Mouse (Mus musculus) adrenal gland, postnatal 36 days (tissue): ENCODE results near the gene Abhd17c. TPM values are rescaled to one million over a fixed set of nuclear protein-coding genes. Genes with fewer than 3 reads are reported as not detected.
A peak's percentile ranks its signal among the peaks of the same experiment; 100 is the strongest.
"Not testable (repeated sequence)": the region's sequence is repeated elsewhere in the genome, so short reads cannot be mapped to it uniquely, and the experiment has no call there.

Experiments
- DNase-seq, 2 experiments: peaks; one replicate each; pipeline ENCODE4 v3.0.0; 2021; ENCODE audit warnings: mixed read lengths in 1 of 2
- long read RNA-seq, 2 experiments: library from polyadenylated mRNA; stranded (forward); transcript quantifications; one replicate each; pipeline ENCODE4 v2.0.0; 2021; ENCODE audit warnings: borderline sequencing depth in 2 of 2
- total RNA-seq, 2 experiments: library from RNA; stranded (reverse); gene quantifications; 2 replicates each; pipeline ENCODE4 v1.2.3; 2021

The Abhd17c gene
- 10 to 100 TPM; 26.4 to 31.6 TPM for total RNA-seq
- long read RNA-seq, experiment 1, transcript Abhd17c-201 (3 exons, 2,238 nt): major isoform, 66 of 71 reads
- long read RNA-seq, experiment 1, partial matches to known transcripts: 2 of 71 reads
- long read RNA-seq, experiment 1, other reads (novel, unspliced or antisense): 0 of 71 reads
- long read RNA-seq, experiment 2, transcript Abhd17c-201 (3 exons, 2,238 nt): major isoform, 31 of 33 reads
- long read RNA-seq, experiment 2, partial matches to known transcripts: 1 of 33 reads
- long read RNA-seq, experiment 2, other reads (novel, unspliced or antisense): 1 of 33 reads

GRCm38 (mm10) chr7:84151001-84151959 lies at the start of gene Abhd17c:
Abhd17c (minus strand) TSS chr7:84151893.
- DNase-seq: peak; percentile 52

- no peak for DNase-seq
Measured at GRCm38 (mm10) chr7:84197208-84197860, 45.6 kb upstream of the Abhd17c start.

GRCm38 (mm10) chr7:84196221-84196620 lies 44.5 kb upstream of the Abhd17c start:
- no peak for DNase-seq

- DNase-seq: no peak
Measured at GRCm38 (mm10) chr7:84192256-84192655, 40.6 kb upstream of the Abhd17c start.

- DNase-seq: no peak
Measured at GRCm38 (mm10) chr7:84191476-84191875, 39.8 kb upstream of the Abhd17c start.

- DNase-seq: no peak
Measured at GRCm38 (mm10) chr7:84188196-84188595, 36.5 kb upstream of the Abhd17c start.

GRCm38 (mm10) chr7:84185196-84185595 lies 33.5 kb upstream of the Abhd17c start:
- no peak for DNase-seq

GRCm38 (mm10) chr7:84184703-84185102 lies 33.0 kb upstream of the Abhd17c start:
- no peak for DNase-seq

GRCm38 (mm10) chr7:84178809-84179208 lies 27.1 kb upstream of the Abhd17c start:
- not testable (repeated sequence) for DNase-seq

GRCm38 (mm10) chr7:84174655-84175448 lies 23.2 kb upstream of the Abhd17c start:
- no peak for DNase-seq

- DNase-seq: no peak
Measured at GRCm38 (mm10) chr7:84173394-84173793, 21.7 kb upstream of the Abhd17c start.

- DNase-seq: peak in 1 of 2 experiments; percentile 11
Measured at GRCm38 (mm10) chr7:84171177-84171787, 19.6 kb upstream of the Abhd17c start.

GRCm38 (mm10) chr7:84168355-84168754 lies 16.7 kb upstream of the Abhd17c start:
- DNase-seq: no peak

- DNase-seq: no peak
Measured at GRCm38 (mm10) chr7:84166721-84167419, 15.2 kb upstream of the Abhd17c start.

- DNase-seq: no peak
Measured at GRCm38 (mm10) chr7:84166007-84166406, 14.3 kb upstream of the Abhd17c start.

GRCm38 (mm10) chr7:84165288-84165687 lies 13.6 kb upstream of the Abhd17c start:
- no peak for DNase-seq

GRCm38 (mm10) chr7:84164880-84165279 lies 13.2 kb upstream of the Abhd17c start:
- no peak for DNase-seq

GRCm38 (mm10) chr7:84164419-84164818 lies 12.7 kb upstream of the Abhd17c start:
- DNase-seq: no peak

GRCm38 (mm10) chr7:84163585-84163984 lies 11.9 kb upstream of the Abhd17c start:
- DNase-seq: no peak

- no peak for DNase-seq
Measured at GRCm38 (mm10) chr7:84159414-84159813, 7.7 kb upstream of the Abhd17c start.

- DNase-seq: no peak
Measured at GRCm38 (mm10) chr7:84153821-84154220, 2.1 kb upstream of the Abhd17c start.
